Mouse (Mus musculus) liver, postnatal 0 days (tissue): ENCODE measurements around the gene Gm5129.

Experiments
- CTCF ChIP-seq: sonication (generic); IDR thresholded peaks from 2 replicates; pipeline ENCODE4 v1.5.1; 2016; ENCODE audit warnings: antibody characterized with exemption, low read depth
- EP300 ChIP-seq: IDR thresholded peaks from 2 replicates; pipeline ENCODE4 v1.6.1; 2016; ENCODE audit warnings: antibody characterized with exemption, low read depth, mild to moderate bottlenecking

DNA sequence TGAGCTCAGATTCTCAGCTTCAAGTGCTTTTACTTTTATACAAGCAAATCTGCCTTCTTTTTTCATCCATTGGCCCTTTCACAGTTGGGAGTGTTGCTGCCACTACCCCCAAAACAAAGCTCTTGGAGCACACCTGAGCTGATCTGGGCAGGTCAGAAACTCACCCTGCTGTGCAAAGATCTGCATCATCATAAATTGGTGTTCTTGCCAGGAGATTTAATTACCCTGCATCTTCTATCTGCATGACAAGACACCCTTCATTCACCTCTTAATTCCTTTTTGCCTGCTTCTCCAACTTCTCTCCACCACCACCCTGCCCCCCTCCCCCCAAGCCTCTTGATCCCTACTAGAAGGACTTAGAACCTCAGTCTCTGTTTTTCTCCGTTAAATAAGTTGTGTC lies 14.6 kb downstream of the Gm5129 start:
- TF ChIP-seq CTCF = no peak
- TF ChIP-seq EP300 = no peak
